Mouse (Mus musculus) forebrain, embryonic 14.5 days (tissue): ENCODE results near the gene S100a3. TPM values are rescaled to one million over a fixed set of nuclear protein-coding genes. Genes with fewer than 3 reads are reported as not detected.

Experiments
- ATAC-seq: fragments of 200-750 bp; cut with Nextera tagmentation; 2 replicates; pipeline ENCODE4 v1.8.0; 2017; ENCODE audit warnings: mild to moderate bottlenecking, moderate library complexity
- DNase-seq: peaks from one replicate; pipeline ENCODE4 v3.0.0-alpha.2; 2015; ENCODE audit warnings: low spot score
- H3K27ac ChIP-seq: fragments of 300-500 bp; sonication (generic); 2 replicates; pipeline ENCODE4 v1.5.1; 2014; ENCODE audit warnings: low read depth, mild to moderate bottlenecking, control low read depth, low read length, moderate library complexity
- H3K27me3 ChIP-seq: fragments of 300-500 bp; sonication (generic); replicated peaks from 2 replicates; pipeline ENCODE4 v1.6.1; 2014; ENCODE audit warnings: low read length, control low read depth, mixed read lengths; ENCODE audit not compliant: control insufficient read depth, insufficient read depth
- H3K36me3 ChIP-seq: fragments of 300-500 bp; sonication (generic); 2 replicates; pipeline ENCODE4 v1.6.1; 2014; ENCODE audit warnings: low read length, control low read depth; ENCODE audit not compliant: control insufficient read depth, insufficient read depth
- H3K4me1 ChIP-seq: fragments of 300-500 bp; sonication (generic); 2 replicates; pipeline ENCODE4 v1.6.1; 2014; ENCODE audit warnings: antibody characterized with exemption, low read length, control low read depth; ENCODE audit not compliant: control insufficient read depth, insufficient read depth
- H3K4me2 ChIP-seq: fragments of 300-500 bp; sonication (generic); 2 replicates; pipeline ENCODE4 v1.6.1; 2014; ENCODE audit warnings: mild to moderate bottlenecking, control low read depth, low read length
- H3K4me3 ChIP-seq: fragments of 300-500 bp; sonication (generic); 2 replicates; pipeline ENCODE4 v1.5.1; 2014; ENCODE audit warnings: low read depth, low read length, control low read depth
- H3K9ac ChIP-seq: fragments of 300-500 bp; sonication (generic); 2 replicates; pipeline ENCODE4 v1.6.1; 2014; ENCODE audit warnings: mild to moderate bottlenecking, low read length, control low read depth, moderate library complexity
- H3K9me3 ChIP-seq: fragments of 300-500 bp; sonication (generic); replicated peaks from 2 replicates; pipeline ENCODE4 v1.6.1; 2016; ENCODE audit warnings: low read length, control low read depth, mixed read lengths; ENCODE audit not compliant: control insufficient read depth
- WGBS: fragments of 180-500 bp; shearing (Covaris S2); extraction: QIAGEN DNeasy Blood & Tissue Kit; methylation state at CpG from one replicate; pipeline ENCODE4 v1.1.7; 2014; 5-methylcytosine and 5-hydroxymethylcytosine counted together
- polyA plus RNA-seq: library from polyadenylated mRNA; unstranded; fragments of >200 nt; fragmentation: Nextera tagmentation; extraction: Ambion mirVana; gene quantifications from 2 replicates; pipeline ENCODE4 v1.2.1, GENCODE M21; 2014

Gene S100a3
- polyA plus RNA-seq, 1 experiment from 2014 or later = not detected

DNA sequence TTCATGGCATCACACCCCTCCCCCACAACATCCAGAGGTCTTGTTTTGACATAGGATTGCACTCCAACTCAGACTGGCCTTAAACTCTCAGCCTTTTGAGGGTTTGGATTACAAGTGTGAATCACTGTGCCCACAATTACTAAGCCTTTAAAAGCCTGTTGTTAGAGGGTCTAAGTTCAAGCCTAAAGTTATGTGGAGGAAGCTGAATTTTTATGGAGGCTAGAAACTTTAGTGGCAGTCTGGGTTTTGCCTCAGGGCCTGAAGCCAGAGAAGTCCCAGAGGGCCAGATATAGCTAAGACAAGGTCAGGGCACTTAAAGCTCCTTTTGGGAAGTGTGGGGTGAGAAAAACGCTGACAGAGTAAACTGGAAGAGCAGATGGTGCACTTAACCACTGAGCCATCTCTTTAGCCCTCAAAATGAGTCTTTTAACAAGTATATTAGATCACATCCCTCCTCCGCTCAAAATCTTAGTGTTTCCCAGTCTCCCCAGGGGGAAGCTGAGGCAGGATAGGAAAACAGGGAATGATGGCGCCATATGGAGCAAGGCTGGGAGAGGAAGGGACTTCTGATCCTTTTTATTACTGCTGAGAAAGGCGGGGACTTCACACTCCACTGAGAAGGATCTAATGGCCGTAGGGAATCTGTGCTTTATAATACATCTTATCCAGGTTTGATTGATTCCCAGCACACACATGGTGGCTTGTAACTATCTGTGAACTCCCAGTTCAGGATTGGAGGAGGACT, 10.5 kb upstream of the S100a3 start:
- H3K36me3 ChIP-seq = no peaks in the 10 kb centered on the region
- H3K27me3 ChIP-seq = no peaks in the 10 kb centered on the region
- no peak overlapping the region for H3K4me3 ChIP-seq
- no peak overlapping the region for H3K27ac ChIP-seq
- H3K4me2 ChIP-seq = no peak overlapping the region
- DNase-seq = no peak
- H3K4me1 ChIP-seq = no peaks in the 10 kb centered on the region
- H3K9me3 ChIP-seq = no peaks in the 10 kb centered on the region
- WGBS = 77% methylated on average over 5 of the region's 5 CpGs
- no peak for ATAC-seq
- no peak overlapping the region for H3K9ac ChIP-seq

DNA sequence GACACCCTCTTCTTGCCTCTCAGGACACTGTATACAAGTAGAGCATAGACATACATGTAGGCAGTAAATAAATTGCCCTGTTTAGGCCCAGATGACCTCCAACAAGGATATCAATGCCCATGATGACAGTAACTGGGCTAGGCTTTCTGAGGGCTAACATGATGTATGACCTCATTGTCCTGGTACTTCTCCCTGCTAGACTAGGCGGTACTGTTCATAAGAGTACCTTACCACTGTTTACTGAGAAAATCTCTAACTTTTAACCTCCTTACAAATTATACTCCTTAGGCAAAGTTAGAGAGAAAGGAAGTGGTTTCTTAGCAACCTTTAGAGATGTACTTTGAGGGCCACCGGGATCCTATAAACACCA, 10.0 kb upstream of the S100a3 start:
- WGBS = 98% methylated on average over 2 of the region's 2 CpGs
- Histone ChIP-seq H3K9ac (no peak overlapping the region), H3K4me3 (no peak overlapping the region), H3K27me3 (no peaks in the 10 kb centered on the region), H3K36me3 (no peaks in the 10 kb centered on the region), H3K4me2 (no peak overlapping the region), H3K9me3 (no peaks in the 10 kb centered on the region), H3K4me1 (no peaks in the 10 kb centered on the region), H3K27ac (no peak overlapping the region)
- no peak for DNase-seq
- no peak for ATAC-seq

DNA sequence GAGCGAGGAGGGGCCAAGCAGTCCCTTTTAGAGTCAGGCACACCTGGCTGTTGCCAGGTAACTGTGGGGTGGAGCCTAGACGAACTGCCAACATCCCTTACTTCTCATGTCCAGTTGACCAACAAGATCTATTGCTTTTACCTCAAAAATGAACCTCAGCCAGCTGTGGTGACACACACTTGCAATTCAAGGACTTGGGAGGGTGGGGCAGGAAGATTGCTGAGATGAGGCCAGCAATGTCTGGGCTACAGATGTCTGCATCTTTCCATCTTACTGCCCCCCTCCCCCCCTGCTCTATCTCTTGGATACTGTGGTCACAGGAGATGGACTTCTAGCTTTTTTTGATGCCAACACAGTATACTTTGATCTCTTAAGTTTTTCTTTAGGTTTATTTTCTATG, 8.1 kb upstream of the S100a3 start:
- WGBS = 82% methylated on average over 2 of the region's 2 CpGs
- no peak overlapping the region for H3K4me3 ChIP-seq
- no peaks in the 10 kb centered on the region for H3K36me3 ChIP-seq
- H3K9ac ChIP-seq = no peak overlapping the region
- DNase-seq = no peak
- no peak overlapping the region for H3K27ac ChIP-seq
- no peak for ATAC-seq
- no peaks in the 10 kb centered on the region for H3K27me3 ChIP-seq
- H3K4me1 ChIP-seq = no peaks in the 10 kb centered on the region; the same call in 1 of the 2 replicates
- no peaks in the 10 kb centered on the region for H3K9me3 ChIP-seq
- H3K4me2 ChIP-seq = no peak overlapping the region

DNA sequence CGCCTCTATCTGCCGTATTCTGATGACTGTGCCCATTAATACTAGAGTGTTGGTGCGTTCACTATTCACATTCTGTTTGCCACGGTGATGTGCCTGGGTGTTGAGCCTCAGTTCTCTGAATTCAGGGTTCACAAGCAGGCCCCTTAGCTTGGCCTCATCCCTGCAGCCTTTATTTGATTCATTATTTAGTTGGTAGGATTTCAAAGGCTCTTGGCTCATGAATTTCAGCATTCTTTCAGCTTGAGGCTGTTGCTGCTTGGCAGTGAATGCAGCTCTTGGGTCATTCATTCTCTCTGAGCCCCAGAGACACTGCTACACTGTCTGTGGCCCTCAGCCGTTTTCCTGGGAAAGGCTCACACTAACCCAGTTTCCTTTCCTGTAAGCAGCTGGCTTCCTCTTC, 4.4 kb upstream of the S100a3 start:
- DNase-seq (peak; percentile 88), ATAC-seq (peak; percentile 92)
- H3K4me3 ChIP-seq = no peak overlapping the region
- H3K27ac ChIP-seq = peak overlapping the region; percentile 30; the same call in 1 of the 2 replicates
- 11% methylated on average over 5 of the region's 5 CpGs for WGBS
- no peaks in the 10 kb centered on the region for H3K36me3 ChIP-seq
- H3K4me2 ChIP-seq = no peak overlapping the region
- no peaks in the 10 kb centered on the region; the same call in 1 of the 2 replicates for H3K4me1 ChIP-seq
- H3K9me3 ChIP-seq = no peaks in the 10 kb centered on the region
- no peaks in the 10 kb centered on the region for H3K27me3 ChIP-seq
- no peak overlapping the region for H3K9ac ChIP-seq

DNA sequence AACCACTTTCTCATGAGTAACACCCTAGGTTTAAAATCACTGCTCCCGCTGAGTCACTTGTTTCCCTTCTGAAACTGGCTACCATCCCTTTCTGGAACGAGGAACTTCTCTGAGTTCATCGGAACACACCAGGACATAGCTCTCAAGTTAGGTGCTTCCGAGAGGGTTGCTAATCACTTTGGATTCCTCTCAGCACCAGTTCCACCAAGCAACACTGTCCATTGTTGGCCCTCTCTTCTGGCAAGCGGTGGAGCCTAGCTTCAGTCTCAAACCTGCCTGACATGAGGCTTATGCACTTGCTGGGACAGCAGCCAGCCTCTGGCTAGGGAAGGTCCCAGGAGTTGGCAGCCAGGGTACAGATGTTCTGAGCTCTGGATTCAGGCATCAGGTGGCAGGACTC, 14.3 kb downstream of the S100a3 start:
- no peak overlapping the region for H3K4me2 ChIP-seq
- WGBS = 82% methylated on average over 5 of the region's 5 CpGs
- H3K27ac ChIP-seq = no peak overlapping the region
- H3K4me3 ChIP-seq = no peak overlapping the region
- no peaks in the 10 kb centered on the region for H3K36me3 ChIP-seq
- no peaks in the 10 kb centered on the region for H3K27me3 ChIP-seq
- no peaks in the 10 kb centered on the region for H3K9me3 ChIP-seq
- no peaks in the 10 kb centered on the region for H3K4me1 ChIP-seq
- no peak overlapping the region for H3K9ac ChIP-seq
- ATAC-seq (no peak), DNase-seq (no peak)

DNA sequence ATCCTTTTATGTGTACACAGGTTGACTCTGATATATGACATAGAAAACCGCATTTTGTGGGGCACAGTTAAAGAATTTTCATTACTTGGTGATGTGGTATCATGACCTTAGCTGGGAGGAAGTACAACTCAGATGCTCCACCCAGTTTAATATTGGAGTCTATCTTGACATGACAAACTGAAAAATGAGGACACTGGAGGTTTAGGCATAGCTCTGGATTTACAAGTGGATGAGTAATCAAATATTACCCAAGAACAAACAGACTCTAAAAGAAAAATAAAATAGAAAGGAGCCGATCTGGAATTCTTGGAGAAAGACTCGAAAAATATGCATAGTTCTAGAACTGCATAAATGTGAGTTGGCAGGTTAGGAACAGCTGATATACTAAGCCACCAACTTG, 14.9 kb downstream of the S100a3 start:
- Histone ChIP-seq H3K27me3 (no peaks in the 10 kb centered on the region), H3K4me3 (no peak overlapping the region), H3K4me1 (no peaks in the 10 kb centered on the region), H3K9me3 (no peaks in the 10 kb centered on the region), H3K27ac (no peak overlapping the region), H3K36me3 (no peaks in the 10 kb centered on the region), H3K9ac (no peak overlapping the region), H3K4me2 (no peak overlapping the region)
- 88% methylated on average over 3 of the region's 3 CpGs for WGBS
- DNase-seq (no peak), ATAC-seq (no peak)

DNA sequence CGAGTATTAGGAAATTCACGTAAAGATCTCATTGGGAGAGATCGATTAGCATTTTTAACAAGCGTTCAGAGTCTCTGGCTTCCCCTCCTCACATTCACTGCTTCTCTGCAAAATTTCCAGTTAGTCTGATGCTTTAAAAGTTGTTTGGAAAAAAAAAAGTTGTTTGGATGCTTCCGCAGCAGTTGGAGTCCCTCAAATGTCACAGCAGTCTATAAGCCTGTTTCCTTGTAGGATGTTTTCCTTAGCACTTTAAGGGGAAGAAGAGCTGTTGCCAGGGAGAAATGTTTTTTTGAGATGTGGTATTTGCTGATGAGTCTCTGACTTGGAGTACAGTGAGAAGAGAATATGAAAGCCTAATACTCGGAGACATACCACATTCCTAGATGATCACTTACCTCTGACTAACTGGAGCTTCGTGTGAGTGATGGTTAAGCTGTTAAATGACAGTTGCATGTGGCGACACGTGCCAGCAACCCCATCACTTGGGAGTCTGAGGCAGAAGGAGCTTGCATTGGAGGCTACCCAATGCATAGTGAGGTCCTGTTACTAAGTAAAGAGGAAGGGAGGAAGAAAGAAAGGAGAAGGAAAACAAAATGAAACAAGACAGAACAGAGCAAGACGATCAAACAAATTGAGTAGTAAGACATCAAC, 16.1 kb downstream of the S100a3 start:
- no peak for ATAC-seq
- no peaks in the 10 kb centered on the region for H3K9me3 ChIP-seq
- H3K9ac ChIP-seq = no peak overlapping the region
- H3K4me1 ChIP-seq = no peaks in the 10 kb centered on the region
- H3K36me3 ChIP-seq = no peaks in the 10 kb centered on the region
- 75% methylated on average over 10 of the region's 10 CpGs for WGBS
- H3K27me3 ChIP-seq = no peaks in the 10 kb centered on the region
- H3K4me3 ChIP-seq = no peak overlapping the region
- H3K27ac ChIP-seq = no peak overlapping the region
- no peak overlapping the region for H3K4me2 ChIP-seq
- no peak for DNase-seq

DNA sequence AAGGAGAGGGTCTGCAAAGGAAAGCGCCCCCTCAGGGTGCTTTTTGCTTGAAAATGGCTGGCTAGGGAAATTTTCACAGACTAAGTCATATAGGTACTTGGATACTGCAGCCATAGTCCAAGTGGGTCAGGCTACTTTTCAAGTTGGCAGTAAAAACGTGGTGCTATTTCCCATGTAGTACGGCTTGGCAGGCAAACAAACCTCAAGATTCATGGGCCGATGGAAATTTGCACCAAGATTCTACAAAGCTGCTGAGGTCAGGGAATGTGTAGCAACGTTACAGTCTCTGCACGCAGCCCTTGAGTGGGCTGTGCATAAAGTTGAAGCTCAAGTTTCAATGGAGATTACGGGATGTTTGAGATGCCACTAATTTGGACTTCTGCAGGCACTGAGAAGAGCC, 19.1 kb downstream of the S100a3 start:
- Histone ChIP-seq H3K4me2 (no peak overlapping the region), H3K4me1 (no peaks in the 10 kb centered on the region), H3K36me3 (no peaks in the 10 kb centered on the region), H3K9me3 (no peaks in the 10 kb centered on the region), H3K9ac (no peak overlapping the region), H3K27ac (no peak overlapping the region), H3K4me3 (no peak overlapping the region), H3K27me3 (no peaks in the 10 kb centered on the region)
- 85% methylated on average over 7 of the region's 7 CpGs for WGBS
- no peak for ATAC-seq
- no peak for DNase-seq

DNA sequence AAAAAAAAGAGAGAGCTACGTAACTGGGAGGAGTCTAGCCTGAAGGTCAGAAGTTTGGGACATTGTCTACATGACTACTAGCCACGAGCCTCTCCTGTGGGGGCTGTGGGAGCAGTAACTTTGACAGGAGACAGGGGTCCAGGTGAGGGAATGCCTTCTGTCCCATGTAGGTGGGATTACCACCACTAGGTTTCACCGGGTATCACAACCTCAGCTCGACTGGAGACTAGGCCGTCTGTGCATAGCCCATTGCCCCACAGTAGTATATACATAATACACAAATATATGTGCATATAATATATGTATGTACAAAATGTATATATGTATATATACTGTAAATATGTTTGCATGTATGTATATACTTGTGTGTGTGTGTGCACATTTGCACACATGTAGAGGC, 20.8 kb downstream of the S100a3 start:
- Histone ChIP-seq H3K9me3 (no peaks in the 10 kb centered on the region), H3K4me3 (no peak overlapping the region), H3K36me3 (no peaks in the 10 kb centered on the region), H3K4me2 (no peak overlapping the region), H3K27me3 (no peaks in the 10 kb centered on the region), H3K9ac (no peak overlapping the region), H3K4me1 (no peaks in the 10 kb centered on the region), H3K27ac (no peak overlapping the region)
- WGBS = 93% methylated on average over 5 of the region's 5 CpGs
- DNase-seq (no peak), ATAC-seq (no peak)
